Mouse (Mus musculus): ENCODE results near the gene Trp53inp2.

DNA sequence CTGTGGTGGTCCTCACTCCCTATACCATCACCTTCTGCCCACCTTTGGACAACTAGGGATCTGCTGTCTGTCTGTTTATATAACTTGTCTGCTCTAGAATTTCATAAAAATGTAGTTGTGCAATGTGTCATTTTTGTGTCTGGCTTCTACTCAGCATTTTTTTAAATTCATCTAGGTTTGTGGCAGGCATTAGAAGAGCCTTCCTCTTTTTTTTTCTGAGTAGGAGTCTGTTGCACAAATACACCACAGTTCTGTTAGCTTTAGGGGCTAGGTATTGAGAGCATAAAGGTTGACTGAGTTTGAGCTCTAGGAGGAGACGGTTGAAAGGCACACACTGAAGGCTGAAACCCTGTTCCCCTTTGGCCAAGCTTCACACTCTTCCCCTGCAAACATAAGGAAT is 7.6 kb upstream of the Trp53inp2 start:
- no peak for TF ChIP-seq POLR2A (IDR thresholded peaks at IDR 0.05; ENCODE audit: extremely low read depth, insufficient read depth, low read length)
- no peak for TF ChIP-seq CTCF (IDR thresholded peaks at IDR 0.05; ENCODE audit: extremely low read depth, insufficient read depth, low read length)

Measured in cortical plate, adult 2 months (tissue).